Mouse (Mus musculus): ENCODE data around the gene Cfap77. TPM values are rescaled to one million over a fixed set of nuclear protein-coding genes. Genes with fewer than 3 reads are reported as not detected.

Gene Cfap77
- total RNA-seq, 2 experiments from 2014 or later = not detected

Other genes starting within 250 kb of the Cfap77 start
- gene Gtf3c4, start 214.7 kb downstream of the Cfap77 start, total RNA-seq (2015; ENCODE audit: low replicate concordance) = 5.4 and 5.8 TPM in 2 replicates
- 5.1 and 5.4 TPM in 2 replicates for gene Gtf3c4, start 214.7 kb downstream of the Cfap77 start, total RNA-seq (2017; ENCODE audit: low replicate concordance)
- gene Ddx31, start 214.7 kb downstream of the Cfap77 start, total RNA-seq (2015; ENCODE audit: low replicate concordance) = 1.5 and 5.0 TPM in 2 replicates
- gene Ddx31, start 214.7 kb downstream of the Cfap77 start, total RNA-seq (2017; ENCODE audit: low replicate concordance) = 0.98 and 2.0 TPM in 2 replicates
- not detected in 2 replicates for gene Barhl1, start 138.4 kb downstream of the Cfap77 start, total RNA-seq (2015; ENCODE audit: low replicate concordance)
- gene Barhl1, start 138.4 kb downstream of the Cfap77 start, total RNA-seq (2017; ENCODE audit: low replicate concordance) = 0.17 TPM in 1 of 2 replicates, not detected in the other
- gene Ttf1, start 5.2 kb upstream of the Cfap77 start, total RNA-seq (2015; ENCODE audit: low replicate concordance) = 3.3 and 7.1 TPM in 2 replicates
- gene Ttf1, start 5.2 kb upstream of the Cfap77 start, total RNA-seq (2017; ENCODE audit: low replicate concordance) = 9.1 and 14.6 TPM in 2 replicates
- gene Setx, start 69.1 kb upstream of the Cfap77 start, total RNA-seq (2015; ENCODE audit: low replicate concordance) = 19.6 and 33.2 TPM in 2 replicates
- 25.1 and 27.9 TPM in 2 replicates for gene Setx, start 69.1 kb upstream of the Cfap77 start, total RNA-seq (2017; ENCODE audit: low replicate concordance)
- 2.3 and 8.8 TPM in 2 replicates for gene Ntng2, start 197.9 kb upstream of the Cfap77 start, total RNA-seq (2015; ENCODE audit: low replicate concordance)
- gene Ntng2, start 197.9 kb upstream of the Cfap77 start, total RNA-seq (2017; ENCODE audit: low replicate concordance) = 0.94 and 2.0 TPM in 2 replicates